Mouse (Mus musculus): ENCODE measurements around the gene Zfand4.
A peak's percentile ranks its signal among the peaks of the same experiment; 100 is the strongest.
"Not testable (repeated sequence)": the region's sequence is repeated elsewhere in the genome, so short reads cannot be mapped to it uniquely, and the experiment has no call there.

The Zfand4 gene

GRCm38 (mm10) chr6:116326641-116327040 lies 62.6 kb downstream of the Zfand4 start:
- no peak for DNase-seq

- DNase-seq = peak in 1 of 2 experiments; percentile 6
Observed at GRCm38 (mm10) chr6:116331396-116331795, 67.4 kb downstream of the Zfand4 start.

- DNase-seq = no peak
Observed at GRCm38 (mm10) chr6:116337466-116337834, 73.4 kb downstream of the Zfand4 start.

- peak; percentile 95 to 98 for DNase-seq
Observed at GRCm38 (mm10) chr6:116337835-116338501, 73.9 kb downstream of the Zfand4 start, which contains the start of gene March8. TSS of gene March8 (plus strand) at chr6:116338024.

- no peak for DNase-seq
Observed at GRCm38 (mm10) chr6:116338520-116338919, 74.5 kb downstream of the Zfand4 start.

GRCm38 (mm10) chr6:116339088-116339487 lies 75.1 kb downstream of the Zfand4 start:
- no peak for DNase-seq

GRCm38 (mm10) chr6:116340521-116340920 lies 76.5 kb downstream of the Zfand4 start:
- no peak for DNase-seq

GRCm38 (mm10) chr6:116347953-116348352 lies 83.9 kb downstream of the Zfand4 start:
- no peak for DNase-seq

- no peak for DNase-seq
Observed at GRCm38 (mm10) chr6:116349997-116350396, 86.0 kb downstream of the Zfand4 start.

GRCm38 (mm10) chr6:116350643-116351042 lies 86.6 kb downstream of the Zfand4 start:
- no peak for DNase-seq

GRCm38 (mm10) chr6:116351534-116351933 lies 87.5 kb downstream of the Zfand4 start:
- no peak for DNase-seq

GRCm38 (mm10) chr6:116353428-116353827 lies 89.4 kb downstream of the Zfand4 start:
- no peak for DNase-seq

- DNase-seq = not testable (repeated sequence)
Observed at GRCm38 (mm10) chr6:116356311-116356947, 92.4 kb downstream of the Zfand4 start.

- no peak for DNase-seq
Observed at GRCm38 (mm10) chr6:116356948-116357325, 92.9 kb downstream of the Zfand4 start.

- DNase-seq = no peak
Observed at GRCm38 (mm10) chr6:116358056-116358455, 94.0 kb downstream of the Zfand4 start.

GRCm38 (mm10) chr6:116359256-116359655 lies 95.2 kb downstream of the Zfand4 start:
- DNase-seq = no peak

- DNase-seq = no peak
Observed at GRCm38 (mm10) chr6:116361463-116361862, 97.4 kb downstream of the Zfand4 start.

GRCm38 (mm10) chr6:116361993-116362392 lies 98.0 kb downstream of the Zfand4 start:
- no peak for DNase-seq

GRCm38 (mm10) chr6:116367971-116368370 lies 103.9 kb downstream of the Zfand4 start:
- DNase-seq = no peak

GRCm38 (mm10) chr6:116369811-116370210 lies 105.8 kb downstream of the Zfand4 start:
- DNase-seq = no peak

GRCm38 (mm10) chr6:116370216-116370976 lies 106.4 kb downstream of the Zfand4 start:
- DNase-seq = no peak

- no peak for DNase-seq
Observed at GRCm38 (mm10) chr6:116371500-116371899, 107.5 kb downstream of the Zfand4 start.

- no peak for DNase-seq
Observed at GRCm38 (mm10) chr6:116374136-116374535, 110.1 kb downstream of the Zfand4 start.

GRCm38 (mm10) chr6:116374618-116375017 lies 110.6 kb downstream of the Zfand4 start:
- no peak for DNase-seq
